Mouse (Mus musculus) heart, adult 2 months (tissue): ENCODE results near the gene Cartpt.

ENCODE experiments used
- CTCF ChIP-seq: fragments of 200-600 bp; IDR thresholded peaks from 2 replicates; pipeline ENCODE4 v1.8.1; 2022; ENCODE audit warnings: antibody characterized with exemption, mild to moderate bottlenecking, moderate library complexity
- EP300 ChIP-seq: fragments of 200-500 bp; IDR thresholded peaks from 2 replicates; pipeline ENCODE4 v1.6.1; 2011; ENCODE audit warnings: low read depth, low read length, control low read depth; ENCODE audit not compliant: insufficient read depth
- POLR2A ChIP-seq: fragments of 200-500 bp; IDR thresholded peaks from 2 replicates; pipeline ENCODE4 v1.6.1; 2011; ENCODE audit warnings: mild to moderate bottlenecking, low read depth, low read length, control low read depth; ENCODE audit not compliant: insufficient read depth

DNA sequence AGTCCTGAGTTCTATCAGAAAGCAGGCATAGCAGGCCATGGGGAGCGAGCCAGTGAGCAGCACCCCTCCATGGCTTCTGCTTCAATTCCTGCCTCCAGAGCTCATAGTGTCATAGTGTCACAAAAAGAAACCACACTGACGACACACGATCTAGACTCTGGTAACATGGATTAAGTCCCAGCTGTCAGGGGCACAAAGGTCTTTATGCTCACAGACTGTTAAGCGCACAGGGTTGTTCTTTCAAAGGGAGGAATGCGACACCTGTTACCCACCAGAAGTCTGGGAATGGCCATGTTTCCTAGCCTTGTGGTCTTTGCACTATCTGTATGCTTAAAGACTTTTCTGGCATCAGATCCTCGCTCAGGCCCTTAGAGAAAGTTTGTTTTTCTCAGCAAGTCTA lies 15.3 kb downstream of the Cartpt start:
- TF ChIP-seq CTCF: no peak
- TF ChIP-seq POLR2A: no peak
- no peak for TF ChIP-seq EP300
